Mouse (Mus musculus) adrenal gland, postnatal 36 days (tissue): Measurements from ENCODE around the gene Plekha4. TPM values are rescaled to one million over a fixed set of nuclear protein-coding genes. Genes with fewer than 3 reads are reported as not detected.

ENCODE experiments used
- total RNA-seq, 2 experiments: library from RNA; stranded (reverse); gene quantifications; 2 replicates each; pipeline ENCODE4 v1.2.3; 2021

The Plekha4 gene
- total RNA-seq, 2 experiments from 2014 or later: 3.5 to 4.2 TPM

Other genes with a start within 250 kb of the Plekha4 start
- gene Slc6a21, start 248.8 kb upstream of the Plekha4 start, total RNA-seq: under 1 TPM in 1 of 2 experiments, not detected in 1; 0.13 TPM
- gene Trpm4, start 192.6 kb upstream of the Plekha4 start, total RNA-seq: 1 to 10 TPM; 5.7 to 8.5 TPM
- gene Hrc, start 191.0 kb upstream of the Plekha4 start, total RNA-seq: under 1 TPM in 1 of 2 experiments, not detected in 1; 0.13 TPM
- 1 to 10 TPM; 1.5 to 1.7 TPM for gene Ppfia3, start 159.3 kb upstream of the Plekha4 start, total RNA-seq
- gene Lin7b, start 155.7 kb upstream of the Plekha4 start, total RNA-seq: 1 to 10 TPM in 1 of 2 experiments, under 1 TPM in 1; 0.70 to 2.8 TPM
- gene Snrnp70, start 130.6 kb upstream of the Plekha4 start, total RNA-seq: 100 to 1,000 TPM; 223 to 308 TPM
- not detected for gene Kcna7, start 120.7 kb upstream of the Plekha4 start, total RNA-seq
- gene Ntf5, start 112.6 kb upstream of the Plekha4 start, total RNA-seq: not detected
- not detected for gene Lhb, start 105.5 kb upstream of the Plekha4 start, total RNA-seq
- 10 to 100 TPM; 41.7 to 43.9 TPM for gene Gys1, start 91.5 kb upstream of the Plekha4 start, total RNA-seq
- 10 to 100 TPM; 50.3 to 56.3 TPM for gene Ruvbl2, start 88.2 kb upstream of the Plekha4 start, total RNA-seq
- 1,000 to 10,000 TPM in 1 of 2 experiments, 100 to 1,000 TPM in 1; 896 to 1,448 TPM for gene Ftl1, start 66.4 kb upstream of the Plekha4 start, total RNA-seq
- gene Bax, start 59.4 kb upstream of the Plekha4 start, total RNA-seq: 10 to 100 TPM; 60.1 to 64.5 TPM
- gene Tulp2, start 44.5 kb upstream of the Plekha4 start, total RNA-seq: 1 to 10 TPM in 1 of 2 experiments, under 1 TPM in 1; 0.86 to 2.1 TPM
- gene Gm45808, start 39.5 kb upstream of the Plekha4 start, total RNA-seq: 10 to 100 TPM; 39.2 to 52.3 TPM
- gene Dhdh, start 37.5 kb upstream of the Plekha4 start, total RNA-seq: 10 to 100 TPM; 57.8 to 75.6 TPM
- 100 to 1,000 TPM; 263 to 267 TPM for gene Nucb1, start 15.9 kb upstream of the Plekha4 start, total RNA-seq
- 10 to 100 TPM; 45.7 to 68.4 TPM for gene Ppp1r15a, start 62 bp upstream of the Plekha4 start, total RNA-seq
- 1 to 10 TPM in 1 of 2 experiments, under 1 TPM in 1; 0.56 to 1.2 TPM for gene Hsd17b14, start 28.6 kb downstream of the Plekha4 start, total RNA-seq
- gene Bcat2, start 43.8 kb downstream of the Plekha4 start, total RNA-seq: 100 to 1,000 TPM; 165 to 289 TPM
- gene Fgf21, start 89.2 kb downstream of the Plekha4 start, total RNA-seq: under 1 TPM in 1 of 2 experiments, not detected in 1; 0.33 TPM
- not detected for gene Fut1, start 91.0 kb downstream of the Plekha4 start, total RNA-seq
- gene Izumo1, start 95.5 kb downstream of the Plekha4 start, total RNA-seq: under 1 TPM; 0.16 to 0.20 TPM
- gene Rasip1, start 101.2 kb downstream of the Plekha4 start, total RNA-seq: 10 to 100 TPM; 18.7 to 26.0 TPM
- gene Mamstr, start 113.6 kb downstream of the Plekha4 start, total RNA-seq: 10 to 100 TPM in 1 of 2 experiments, 1 to 10 TPM in 1; 3.0 to 11.0 TPM
- under 1 TPM in 1 of 2 experiments, not detected in 1; 0.17 TPM for gene Fut2, start 140.1 kb downstream of the Plekha4 start, total RNA-seq
- under 1 TPM; 0.23 to 0.83 TPM for gene Ntn5, start 157.7 kb downstream of the Plekha4 start, total RNA-seq
- gene Sec1, start 168.1 kb downstream of the Plekha4 start, total RNA-seq: under 1 TPM; 0.23 to 0.99 TPM
- 10 to 100 TPM in 1 of 2 experiments, 1 to 10 TPM in 1; 8.6 to 10.2 TPM for gene Car11, start 173.5 kb downstream of the Plekha4 start, total RNA-seq
- gene Dbp, start 178.8 kb downstream of the Plekha4 start, total RNA-seq: 100 to 1,000 TPM; 125 to 262 TPM
- 1,000 to 10,000 TPM; 1,050 to 1,062 TPM for gene Rpl18, start 189.1 kb downstream of the Plekha4 start, total RNA-seq
- 10 to 100 TPM; 35.5 to 35.6 TPM for gene Sphk2, start 191.7 kb downstream of the Plekha4 start, total RNA-seq
- gene Fam83e, start 194.9 kb downstream of the Plekha4 start, total RNA-seq: under 1 TPM; 0.36 to 0.46 TPM
- not detected for gene Spaca4, start 199.5 kb downstream of the Plekha4 start, total RNA-seq